Mouse (Mus musculus): ENCODE measurements around the gene Hist2h2ab. TPM values are rescaled to one million over a fixed set of nuclear protein-coding genes. Genes with fewer than 3 reads are reported as not detected.
"Not testable (repeated sequence)": the region's sequence is repeated elsewhere in the genome, so short reads cannot be mapped to it uniquely, and the experiment has no call there.

The Hist2h2ab gene
- polyA plus RNA-seq (2014; fragmentation: Nextera tagmentation; extraction: Ambion mirVana), result 1.6 and 2.6 TPM in 2 replicates

DNA sequence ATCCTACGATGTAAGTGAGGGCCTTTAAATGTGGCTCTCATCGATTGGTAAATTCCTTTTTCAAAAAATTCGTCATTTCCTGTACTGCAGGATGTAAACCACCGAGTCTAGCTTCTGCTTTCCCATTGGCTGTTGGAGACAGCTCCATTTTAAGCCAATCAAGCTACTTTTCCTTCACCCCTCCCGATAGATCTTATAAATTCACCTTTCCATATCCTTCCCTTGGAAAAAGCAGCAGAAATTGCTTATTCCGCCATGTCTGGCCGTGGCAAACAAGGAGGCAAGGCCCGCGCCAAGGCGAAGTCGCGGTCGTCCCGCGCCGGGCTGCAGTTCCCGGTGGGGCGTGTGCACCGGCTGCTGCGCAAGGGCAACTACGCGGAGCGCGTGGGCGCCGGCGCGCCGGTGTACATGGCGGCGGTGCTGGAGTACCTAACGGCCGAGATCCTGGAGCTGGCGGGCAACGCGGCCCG is at the start of gene Hist2h2ab, which contains the start of gene Bola1:
TSS of gene Hist2h2ab (plus strand) at position 205 of the 470 bp plus-strand sequence.
TSS of gene Bola1 (minus strand) at position 49 of the 470 bp plus-strand sequence.
- under 1% methylated on average over 37 of the region's 37 CpGs for WGBS
- peak; percentile 86 for ATAC-seq (ENCODE audit: insufficient number of reproducible peaks, insufficient read depth, low FRiP score, low read depth)
- Histone ChIP-seq H3K4me1 (ENCODE audit: control insufficient read depth, insufficient read depth, low read length) (peaks cover 22% of the 10 kb centered on the region), H3K27me3 (ENCODE audit: control insufficient read depth, insufficient read depth, low read length) (no peaks in the 10 kb centered on the region), H3K36me3 (ENCODE audit: control insufficient read depth, insufficient read depth, low read length) (no peaks in the 10 kb centered on the region), H3K4me2 (replicated peaks; ENCODE audit: low read depth, low read length) (peak within 1 kb of the TSS; percentile 90), H3K9me3 (ENCODE audit: control insufficient read depth, low read depth, low read length) (no peaks in the 10 kb centered on the region), H3K27ac (ENCODE audit: low read length) (peak within 1 kb of the TSS; percentile 96), H3K9ac (replicated peaks; ENCODE audit: low read depth, low read length) (peak within 1 kb of the TSS; percentile 57), H3K4me3 (ENCODE audit: low read depth, low read length) (peak within 1 kb of the TSS; percentile 46)

DNA sequence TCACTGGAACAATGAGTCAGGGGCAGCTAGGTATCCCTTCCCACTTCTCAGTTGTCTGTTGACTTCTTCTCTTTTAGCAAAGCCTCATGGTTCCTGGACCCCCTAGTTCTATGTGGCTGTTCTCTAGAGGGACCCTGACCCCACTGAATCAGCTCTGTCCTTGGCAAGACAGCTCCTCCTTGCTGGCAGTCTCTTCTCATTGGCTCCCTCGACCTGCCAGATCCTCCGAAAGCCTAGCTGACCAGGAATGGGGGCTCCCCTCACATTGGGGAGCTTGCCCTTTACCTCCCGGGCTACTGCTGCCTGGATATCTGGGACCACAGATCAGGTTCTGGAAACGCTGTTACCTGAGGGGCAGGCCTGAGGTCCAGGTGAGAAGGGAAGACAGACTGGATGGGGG is 49.4 kb upstream of the Hist2h2ab start:
- Histone ChIP-seq H3K9ac (replicated peaks; ENCODE audit: low read depth, low read length) (no peak overlapping the region), H3K27ac (ENCODE audit: low read length) (no peak overlapping the region), H3K9me3 (ENCODE audit: control insufficient read depth, low read depth, low read length) (no peaks in the 10 kb centered on the region), H3K36me3 (ENCODE audit: control insufficient read depth, insufficient read depth, low read length) (peaks cover 15% of the 10 kb centered on the region), H3K27me3 (ENCODE audit: control insufficient read depth, insufficient read depth, low read length) (no peaks in the 10 kb centered on the region), H3K4me2 (replicated peaks; ENCODE audit: low read depth, low read length) (no peak overlapping the region), H3K4me3 (ENCODE audit: low read depth, low read length) (no peak overlapping the region), H3K4me1 (ENCODE audit: control insufficient read depth, insufficient read depth, low read length) (peaks cover 10% of the 10 kb centered on the region; the same call in 1 of the 2 replicates)
- ATAC-seq (ENCODE audit: insufficient number of reproducible peaks, insufficient read depth, low FRiP score, low read depth), result no peak
- 90% methylated on average over 4 of the region's 4 CpGs for WGBS

DNA sequence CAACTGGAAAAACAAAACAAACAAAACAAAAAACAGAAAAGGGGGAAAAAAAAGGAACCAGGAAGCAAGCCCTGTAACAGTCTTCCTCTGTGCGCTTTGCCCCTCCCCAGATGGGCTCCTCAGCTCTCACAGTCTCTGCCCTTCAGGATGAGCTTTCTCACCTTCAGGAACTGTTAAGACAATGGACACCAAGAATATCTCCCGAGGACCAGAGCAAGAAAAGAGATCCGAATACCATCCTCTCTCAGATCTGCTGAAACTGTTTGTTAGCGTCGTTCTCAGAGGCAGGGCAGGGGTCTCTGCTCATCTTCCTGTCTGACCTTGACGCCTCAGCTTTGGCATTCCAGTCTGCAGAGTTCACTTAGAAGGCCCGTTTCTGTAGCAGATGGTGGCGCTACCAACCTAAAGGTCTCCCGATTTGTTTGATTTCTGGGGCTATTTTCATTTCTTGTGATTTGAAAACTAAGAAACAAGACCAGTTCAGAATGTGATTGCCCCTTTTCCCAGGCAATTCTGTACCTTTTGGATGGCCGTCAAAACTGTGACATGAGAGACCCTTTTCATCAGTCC is 48.6 kb upstream of the Hist2h2ab start:
- 61% methylated on average over 10 of the region's 10 CpGs for WGBS
- peak overlapping the region; percentile 79; the same call in 1 of the 2 replicates for H3K9ac ChIP-seq (replicated peaks; ENCODE audit: low read depth, low read length)
- H3K36me3 ChIP-seq (ENCODE audit: control insufficient read depth, insufficient read depth, low read length), result peaks cover 20% of the 10 kb centered on the region
- peak overlapping the region; percentile 99; the same call in 1 of the 2 replicates for H3K27ac ChIP-seq (ENCODE audit: low read length)
- peak overlapping the region; percentile 73 for H3K4me2 ChIP-seq (replicated peaks; ENCODE audit: low read depth, low read length)
- H3K9me3 ChIP-seq (ENCODE audit: control insufficient read depth, low read depth, low read length), result no peaks in the 10 kb centered on the region
- H3K4me1 ChIP-seq (ENCODE audit: control insufficient read depth, insufficient read depth, low read length), result peaks cover 10% of the 10 kb centered on the region; the same call in 1 of the 2 replicates
- no peak for ATAC-seq (ENCODE audit: insufficient number of reproducible peaks, insufficient read depth, low FRiP score, low read depth)
- peak overlapping the region; percentile 98 for H3K4me3 ChIP-seq (ENCODE audit: low read depth, low read length)
- H3K27me3 ChIP-seq (ENCODE audit: control insufficient read depth, insufficient read depth, low read length), result no peaks in the 10 kb centered on the region

DNA sequence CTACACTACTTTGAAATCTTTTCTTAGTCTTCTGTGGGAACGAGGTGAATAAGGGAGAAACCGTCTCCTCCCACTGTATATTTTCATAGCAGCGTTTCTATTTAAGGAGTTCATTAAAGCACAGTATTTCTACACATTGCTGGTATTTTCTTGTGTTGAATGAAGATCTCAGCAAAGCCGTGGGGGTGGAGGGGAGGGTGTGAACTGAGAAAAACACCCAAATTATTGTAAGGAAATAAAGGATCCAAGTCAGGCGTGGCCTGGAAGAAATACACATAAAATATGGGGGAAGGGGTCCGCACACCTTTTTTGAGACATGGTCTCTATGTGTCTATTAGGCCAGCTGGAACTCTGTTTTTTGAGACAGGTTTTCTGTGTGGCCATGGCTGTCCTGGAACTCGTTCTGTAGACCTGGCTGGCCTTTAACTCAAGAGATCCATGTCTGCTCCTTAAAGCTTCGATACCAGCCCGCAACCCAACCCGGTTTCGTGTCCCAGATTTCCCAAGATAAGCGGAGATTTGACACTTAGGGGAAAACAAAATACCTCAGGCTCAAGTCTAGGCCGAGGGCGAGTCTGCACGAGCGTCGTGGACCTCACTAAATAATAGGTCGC is 48.0 kb upstream of the Hist2h2ab start:
- Histone ChIP-seq H3K27ac (ENCODE audit: low read length) (peak overlapping the region; percentile 99), H3K4me3 (ENCODE audit: low read depth, low read length) (peak overlapping the region; percentile 98), H3K9me3 (ENCODE audit: control insufficient read depth, low read depth, low read length) (no peaks in the 10 kb centered on the region), H3K9ac (replicated peaks; ENCODE audit: low read depth, low read length) (peak overlapping the region; percentile 79), H3K4me1 (ENCODE audit: control insufficient read depth, insufficient read depth, low read length) (peaks cover 10% of the 10 kb centered on the region; the same call in 1 of the 2 replicates), H3K27me3 (ENCODE audit: control insufficient read depth, insufficient read depth, low read length) (no peaks in the 10 kb centered on the region), H3K4me2 (replicated peaks; ENCODE audit: low read depth, low read length) (peak overlapping the region; percentile 73), H3K36me3 (ENCODE audit: control insufficient read depth, insufficient read depth, low read length) (peaks cover 22% of the 10 kb centered on the region)
- peak; percentile 16; the same call in 1 of the 2 replicates for ATAC-seq (ENCODE audit: insufficient number of reproducible peaks, insufficient read depth, low FRiP score, low read depth)
- WGBS, result 14% methylated on average over 18 of the region's 18 CpGs

DNA sequence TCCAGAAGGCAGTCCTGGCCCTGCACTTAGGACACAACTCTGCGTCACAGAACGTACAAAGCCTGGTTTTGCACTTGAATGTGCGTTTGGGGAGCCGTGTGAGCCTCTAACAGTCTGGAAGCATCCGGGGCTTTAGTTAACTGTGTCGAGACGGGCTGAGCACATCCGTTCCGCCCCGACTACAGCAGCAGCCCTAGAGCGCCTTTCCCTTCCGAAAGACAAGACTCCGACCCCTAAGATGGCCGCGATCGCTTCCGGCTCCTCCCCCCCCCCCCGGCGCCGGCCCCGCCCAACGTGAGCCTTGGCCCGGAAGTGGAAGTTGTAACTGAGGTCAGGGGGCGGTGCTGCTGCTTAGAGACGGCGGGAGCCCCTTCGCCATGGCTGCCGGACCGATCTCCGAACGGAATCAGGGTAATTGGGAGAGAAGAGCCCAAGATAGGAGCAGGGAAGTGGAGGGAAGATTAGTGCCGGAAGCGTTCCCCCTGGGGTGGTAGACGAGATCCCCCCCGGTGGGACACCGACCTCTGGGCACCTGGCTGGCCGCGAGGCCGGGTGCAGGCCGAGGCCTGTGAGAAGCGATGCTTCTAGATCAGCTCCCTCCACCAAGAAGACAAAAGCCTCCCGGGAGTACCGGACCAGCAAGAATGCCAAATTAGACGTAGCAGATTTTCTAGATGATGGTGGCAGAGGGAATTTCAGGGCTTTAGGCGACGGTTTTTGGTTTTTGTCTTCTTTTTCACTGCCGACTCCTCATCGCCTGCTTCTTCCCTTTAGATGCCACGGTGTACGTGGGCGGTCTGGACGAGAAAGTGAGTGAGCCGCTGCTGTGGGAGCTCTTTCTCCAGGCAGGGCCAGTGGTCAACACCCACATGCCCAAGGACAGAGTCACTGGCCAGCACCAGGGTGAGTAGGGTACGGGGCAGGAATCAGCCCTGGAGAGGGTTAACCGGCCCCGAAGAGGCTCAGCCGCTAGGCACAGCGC is 47.2 kb upstream of the Hist2h2ab start, which contains the start of gene Sf3b4:
TSS of gene Sf3b4 (plus strand) at position 136 of the 982 bp plus-strand sequence.
- peak within 1 kb of the TSS; percentile 94 for H3K4me2 ChIP-seq (replicated peaks; ENCODE audit: low read depth, low read length)
- no peaks in the 10 kb centered on the region for H3K9me3 ChIP-seq (ENCODE audit: control insufficient read depth, low read depth, low read length)
- under 1% methylated on average over 58 of the region's 58 CpGs for WGBS
- H3K27ac ChIP-seq (ENCODE audit: low read length), result peak within 1 kb of the TSS; percentile 99
- peak; percentile 92 for ATAC-seq (ENCODE audit: insufficient number of reproducible peaks, insufficient read depth, low FRiP score, low read depth)
- no peaks in the 10 kb centered on the region for H3K27me3 ChIP-seq (ENCODE audit: control insufficient read depth, insufficient read depth, low read length)
- H3K4me3 ChIP-seq (ENCODE audit: low read depth, low read length), result peak within 1 kb of the TSS; percentile 98
- peak within 1 kb of the TSS; percentile 79 for H3K9ac ChIP-seq (replicated peaks; ENCODE audit: low read depth, low read length)
- peaks cover 10% of the 10 kb centered on the region; the same call in 1 of the 2 replicates for H3K4me1 ChIP-seq (ENCODE audit: control insufficient read depth, insufficient read depth, low read length)
- H3K36me3 ChIP-seq (ENCODE audit: control insufficient read depth, insufficient read depth, low read length), result peaks cover 25% of the 10 kb centered on the region

DNA sequence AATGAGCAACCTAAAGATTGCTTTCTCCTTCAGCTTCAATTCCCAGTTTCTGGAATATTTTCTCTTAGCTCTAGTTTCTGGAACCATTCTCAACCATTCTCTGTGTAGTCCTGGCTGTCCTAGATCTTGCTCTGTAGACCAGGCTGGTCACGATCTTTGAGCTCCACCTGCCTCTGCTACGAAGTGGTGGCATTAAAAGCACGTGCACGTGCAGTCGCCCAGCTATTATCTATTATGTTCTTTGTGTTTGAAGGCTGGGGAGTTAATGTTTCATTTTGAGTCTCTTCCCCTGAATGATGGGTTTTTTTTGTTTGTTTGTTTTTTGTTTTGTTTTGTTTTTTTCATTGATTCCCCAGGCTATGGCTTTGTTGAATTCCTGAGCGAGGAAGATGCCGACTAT is 46.5 kb upstream of the Hist2h2ab start:
- H3K27ac ChIP-seq (ENCODE audit: low read length), result no peak overlapping the region
- H3K4me3 ChIP-seq (ENCODE audit: low read depth, low read length), result peak overlapping the region; percentile 98
- peak overlapping the region; percentile 79 for H3K9ac ChIP-seq (replicated peaks; ENCODE audit: low read depth, low read length)
- WGBS, result 36% methylated on average over 7 of the region's 7 CpGs
- H3K27me3 ChIP-seq (ENCODE audit: control insufficient read depth, insufficient read depth, low read length), result no peaks in the 10 kb centered on the region
- H3K4me2 ChIP-seq (replicated peaks; ENCODE audit: low read depth, low read length), result peak overlapping the region; percentile 94
- no peak for ATAC-seq (ENCODE audit: insufficient number of reproducible peaks, insufficient read depth, low FRiP score, low read depth)
- peaks cover 32% of the 10 kb centered on the region for H3K36me3 ChIP-seq (ENCODE audit: control insufficient read depth, insufficient read depth, low read length)
- H3K4me1 ChIP-seq (ENCODE audit: control insufficient read depth, insufficient read depth, low read length), result peaks cover 10% of the 10 kb centered on the region; the same call in 1 of the 2 replicates
- H3K9me3 ChIP-seq (ENCODE audit: control insufficient read depth, low read depth, low read length), result no peaks in the 10 kb centered on the region

DNA sequence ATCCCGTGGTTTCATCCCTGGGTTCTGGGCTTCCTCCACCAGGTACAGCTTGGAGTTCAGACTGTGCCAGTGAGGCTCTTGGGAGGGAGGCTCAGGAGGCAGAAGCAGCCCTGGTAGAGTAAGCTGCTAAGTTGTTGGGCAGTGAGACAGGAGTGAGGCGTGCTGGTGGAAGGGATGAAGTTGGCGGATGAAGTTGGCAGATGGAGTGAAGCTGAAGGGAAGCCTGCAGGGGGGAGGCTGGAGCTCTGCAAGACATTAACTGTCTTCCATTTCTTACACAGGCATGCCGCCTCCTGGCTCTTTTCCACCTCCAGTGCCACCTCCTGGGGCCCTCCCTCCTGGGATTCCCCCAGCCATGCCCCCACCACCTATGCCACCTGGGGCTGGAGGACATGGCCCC is 45.6 kb upstream of the Hist2h2ab start:
- not testable (repeated sequence) for H3K9me3 ChIP-seq (ENCODE audit: control insufficient read depth, low read depth, low read length); H3K4me2 ChIP-seq (replicated peaks; ENCODE audit: low read depth, low read length); H3K4me3 ChIP-seq (ENCODE audit: low read depth, low read length); ATAC-seq (ENCODE audit: insufficient number of reproducible peaks, insufficient read depth, low FRiP score, low read depth); H3K9ac ChIP-seq (replicated peaks; ENCODE audit: low read depth, low read length); H3K27me3 ChIP-seq (ENCODE audit: control insufficient read depth, insufficient read depth, low read length); H3K27ac ChIP-seq (ENCODE audit: low read length)
- peaks cover 32% of the 10 kb centered on the region for H3K36me3 ChIP-seq (ENCODE audit: control insufficient read depth, insufficient read depth, low read length)
- peaks cover 10% of the 10 kb centered on the region; the same call in 1 of the 2 replicates for H3K4me1 ChIP-seq (ENCODE audit: control insufficient read depth, insufficient read depth, low read length)
- 82% methylated on average over 4 of the region's 4 CpGs for WGBS

DNA sequence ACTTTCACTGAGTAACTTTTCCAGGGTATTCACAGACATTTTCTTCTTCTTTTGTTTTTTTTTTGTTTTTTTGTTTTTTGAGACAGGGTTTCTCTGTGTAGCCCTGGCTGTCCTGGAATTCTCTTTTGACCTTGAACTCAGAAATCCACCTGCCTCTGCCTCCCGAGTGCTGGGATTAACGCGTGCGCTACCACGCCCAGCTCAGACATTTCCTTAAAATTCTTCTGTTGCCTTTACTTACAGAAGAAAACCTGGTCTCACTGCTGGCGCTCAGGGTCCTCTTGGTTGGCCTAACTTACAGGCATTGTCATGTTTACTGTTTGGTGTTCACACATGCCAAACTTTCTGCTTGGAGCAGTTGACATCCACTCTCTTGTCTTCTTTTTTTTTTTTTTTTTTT is 44.4 kb upstream of the Hist2h2ab start:
- H3K4me2 ChIP-seq (replicated peaks; ENCODE audit: low read depth, low read length), result no peak overlapping the region
- peaks cover 32% of the 10 kb centered on the region for H3K36me3 ChIP-seq (ENCODE audit: control insufficient read depth, insufficient read depth, low read length)
- H3K27me3 ChIP-seq (ENCODE audit: control insufficient read depth, insufficient read depth, low read length), result no peaks in the 10 kb centered on the region
- H3K4me3 ChIP-seq (ENCODE audit: low read depth, low read length), result no peak overlapping the region
- H3K9ac ChIP-seq (replicated peaks; ENCODE audit: low read depth, low read length), result no peak overlapping the region
- peaks cover 10% of the 10 kb centered on the region; the same call in 1 of the 2 replicates for H3K4me1 ChIP-seq (ENCODE audit: control insufficient read depth, insufficient read depth, low read length)
- no peak for ATAC-seq (ENCODE audit: insufficient number of reproducible peaks, insufficient read depth, low FRiP score, low read depth)
- 95% methylated on average over 6 of the region's 6 CpGs for WGBS
- H3K27ac ChIP-seq (ENCODE audit: low read length), result no peak overlapping the region
- H3K9me3 ChIP-seq (ENCODE audit: control insufficient read depth, low read depth, low read length), result no peaks in the 10 kb centered on the region

Data from stomach, embryonic 14.5 days (tissue).